Mouse (Mus musculus) thymus, postnatal 10 days (tissue): ENCODE results near the gene Ccdc86.

Experiments used
- DNase-seq, 2 experiments: peaks; one replicate each; pipeline ENCODE4 v3.0.0; 2021; ENCODE audit warnings: low spot score in 2 of 2

The Ccdc86 gene

GRCm38 (mm10) chr19:10907891-10908290 is 41.2 kb downstream of the Ccdc86 start:
- peak; percentile 15 to 57 for DNase-seq

- DNase-seq: no peak
These were observed 43.4 kb downstream of the Ccdc86 start for GRCm38 (mm10) chr19:10905728-10906000.

- DNase-seq: no peak
These were observed 43.9 kb downstream of the Ccdc86 start for GRCm38 (mm10) chr19:10904927-10905727.

GRCm38 (mm10) chr19:10904512-10904911 is 44.6 kb downstream of the Ccdc86 start:
- DNase-seq: no peak

- DNase-seq: no peak
These were observed 48.0 kb downstream of the Ccdc86 start for GRCm38 (mm10) chr19:10901046-10901445.

- DNase-seq: no peak
These were observed 48.8 kb downstream of the Ccdc86 start for GRCm38 (mm10) chr19:10900315-10900714.

GRCm38 (mm10) chr19:10897491-10897890 is 51.6 kb downstream of the Ccdc86 start:
- no peak for DNase-seq

- no peak for DNase-seq
These were observed 52.2 kb downstream of the Ccdc86 start for GRCm38 (mm10) chr19:10896849-10897248.

- DNase-seq: no peak
These were observed 53.4 kb downstream of the Ccdc86 start for GRCm38 (mm10) chr19:10895708-10896107.

- peak; percentile 93 to 97 for DNase-seq
These were observed 54.0 kb downstream of the Ccdc86 start, which contains the start of gene Prpf19 for GRCm38 (mm10) chr19:10895016-10895528. TSS of gene Prpf19 (plus strand) at chr19:10895231.

- no peak for DNase-seq
These were observed 56.9 kb downstream of the Ccdc86 start for GRCm38 (mm10) chr19:10892201-10892600.
